Mouse (Mus musculus) brain, embryonic 18.5 days (tissue): ENCODE measurements around the gene Olfr221.

Experiments
- DNase-seq: peaks from one replicate; pipeline ENCODE4 v3.0.0-alpha.2; 2012; ENCODE audit warnings: low read depth, low spot score

The Olfr221 gene

DNA sequence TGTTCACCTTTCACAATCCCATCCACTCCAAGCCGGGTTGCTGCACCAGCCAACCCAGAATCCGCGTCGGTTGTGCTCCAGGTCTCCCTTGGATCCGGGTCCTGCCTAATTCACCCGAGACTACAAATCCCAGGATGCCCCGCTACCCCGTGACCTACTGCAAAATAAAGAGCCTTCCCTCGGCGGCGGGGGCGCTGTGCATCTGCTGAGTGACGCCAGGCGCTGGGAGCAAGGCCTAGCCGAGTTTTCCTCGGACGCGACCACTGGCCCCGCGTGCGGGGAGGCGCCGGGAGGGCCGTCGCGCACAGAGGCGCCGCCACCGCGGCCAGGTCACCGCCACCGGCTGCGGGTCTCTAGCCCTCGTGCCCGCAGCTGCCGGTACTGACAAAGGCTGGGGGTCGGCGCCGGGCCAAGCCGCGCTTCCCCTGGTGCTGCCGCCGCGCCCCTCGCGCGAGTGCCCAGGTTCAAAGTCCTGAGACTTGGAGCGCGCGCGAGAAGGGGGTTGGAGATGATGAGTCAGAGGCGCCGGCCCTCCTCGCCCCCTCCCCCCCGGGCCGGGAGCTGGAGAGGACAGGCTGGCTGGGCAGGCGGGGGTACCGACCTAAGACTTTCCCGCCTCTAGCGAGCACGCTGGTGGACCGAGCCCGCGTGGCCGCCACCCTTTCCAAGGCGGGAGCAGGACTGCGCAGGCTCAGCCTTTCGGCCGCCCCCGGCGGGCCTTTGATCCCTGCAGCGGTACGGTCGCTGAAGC, 22.5 kb downstream of the Olfr221 start:
- peak; percentile 95 for DNase-seq

GRCm38 (mm10) chr14:52019051-52019589, 23.1 kb downstream of the Olfr221 start:
- no peak for DNase-seq

- no peak for DNase-seq
These were observed 23.8 kb downstream of the Olfr221 start for GRCm38 (mm10) chr14:52018248-52019050.

- no peak for DNase-seq
These were observed 24.6 kb downstream of the Olfr221 start for GRCm38 (mm10) chr14:52017662-52018061.

- no peak for DNase-seq
These were observed 25.4 kb downstream of the Olfr221 start for GRCm38 (mm10) chr14:52016625-52017405.

DNA sequence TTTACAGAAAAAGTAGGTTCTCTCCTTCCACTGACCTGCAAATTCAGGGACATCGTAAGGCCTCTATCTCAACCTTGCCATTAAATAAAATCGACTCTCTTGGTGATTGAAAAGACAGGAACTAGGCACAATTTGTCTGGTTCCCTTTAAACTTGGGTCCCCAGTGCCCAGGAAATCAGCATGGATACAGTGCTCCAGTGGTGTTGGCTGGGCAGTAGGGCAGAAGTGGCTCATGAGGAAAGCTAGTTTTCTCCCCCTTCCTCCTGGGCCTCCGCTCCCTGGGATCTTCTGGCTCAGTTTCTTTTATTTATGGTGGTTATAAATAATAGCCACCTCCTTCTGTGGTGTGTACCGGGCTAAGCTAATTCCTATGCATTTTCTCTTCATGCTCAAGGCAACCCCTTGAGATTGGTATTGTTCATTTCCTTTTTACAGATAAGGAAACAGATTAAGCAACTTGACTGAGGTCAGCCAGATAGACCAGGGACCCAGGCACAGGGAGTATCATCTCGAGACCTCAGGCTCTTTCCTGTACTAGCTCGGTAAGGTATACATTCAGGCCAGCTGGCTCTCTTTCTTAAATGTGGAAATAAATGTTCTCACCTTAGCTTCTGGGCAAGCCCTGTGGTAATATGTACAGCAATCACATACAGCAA, 26.7 kb downstream of the Olfr221 start, which contains the start of gene Tmem253:
TSS of gene Tmem253 (plus strand) at position 214 of the 656 bp plus-strand sequence.
- DNase-seq = no peak

DNA sequence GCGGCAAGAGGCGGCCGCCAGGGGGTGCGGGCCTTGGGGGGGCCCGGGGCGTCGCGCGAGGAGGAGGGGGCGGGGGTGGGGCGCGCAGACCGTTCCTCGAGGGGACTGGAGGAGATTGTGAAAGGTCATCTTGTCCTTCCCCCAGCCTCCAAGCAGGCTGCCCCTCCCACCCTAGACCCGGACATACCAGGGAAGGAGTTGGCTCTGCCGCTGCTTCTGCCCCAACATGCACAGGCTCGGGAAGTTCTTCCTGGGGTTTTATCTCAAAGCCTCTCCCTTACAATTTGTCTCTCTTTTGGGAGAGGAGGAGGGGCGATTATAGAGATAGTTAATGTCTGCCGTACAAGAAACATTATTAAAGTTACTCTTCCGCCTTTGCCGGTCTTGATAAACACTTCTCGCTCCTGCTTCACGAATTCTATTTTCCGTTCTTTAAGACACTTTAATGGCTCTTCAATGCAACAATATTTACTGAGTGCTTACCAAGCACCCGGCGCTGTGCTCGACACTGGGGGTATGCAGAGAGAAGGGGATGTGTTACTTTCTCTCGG, 27.4 kb downstream of the Olfr221 start:
- no peak for DNase-seq

- no peak for DNase-seq
These were observed 27.9 kb downstream of the Olfr221 start for GRCm38 (mm10) chr14:52014271-52014760.

- DNase-seq = no peak
These were observed 28.5 kb downstream of the Olfr221 start for GRCm38 (mm10) chr14:52013771-52014219.

DNA sequence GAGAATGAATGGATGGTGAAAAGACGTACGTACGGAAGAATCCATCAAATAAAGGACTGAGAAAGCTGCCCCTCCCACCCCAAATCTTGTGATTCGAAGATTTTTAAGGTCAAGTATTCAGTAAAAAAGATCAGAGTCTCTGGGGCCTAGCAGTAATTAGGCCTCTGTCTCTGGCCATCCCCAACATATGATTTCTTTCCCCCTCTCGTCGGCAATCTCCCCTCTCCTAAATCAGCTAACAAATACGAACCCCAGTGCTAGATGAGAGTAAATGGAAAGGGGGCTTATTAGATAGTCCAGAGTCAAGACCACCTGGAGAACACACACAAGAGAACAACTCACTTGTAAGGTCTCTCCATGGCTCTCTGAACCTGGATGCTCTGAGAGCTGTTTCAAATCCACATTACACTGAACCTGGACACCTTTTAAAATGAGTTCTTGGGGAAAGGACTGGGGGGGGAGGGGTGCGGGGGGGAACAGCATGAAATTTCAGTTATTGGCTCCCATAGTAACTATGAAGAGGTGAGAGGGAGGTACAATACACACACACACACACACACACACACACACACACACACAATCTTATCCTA, 29.1 kb downstream of the Olfr221 start:
- DNase-seq = no peak

DNA sequence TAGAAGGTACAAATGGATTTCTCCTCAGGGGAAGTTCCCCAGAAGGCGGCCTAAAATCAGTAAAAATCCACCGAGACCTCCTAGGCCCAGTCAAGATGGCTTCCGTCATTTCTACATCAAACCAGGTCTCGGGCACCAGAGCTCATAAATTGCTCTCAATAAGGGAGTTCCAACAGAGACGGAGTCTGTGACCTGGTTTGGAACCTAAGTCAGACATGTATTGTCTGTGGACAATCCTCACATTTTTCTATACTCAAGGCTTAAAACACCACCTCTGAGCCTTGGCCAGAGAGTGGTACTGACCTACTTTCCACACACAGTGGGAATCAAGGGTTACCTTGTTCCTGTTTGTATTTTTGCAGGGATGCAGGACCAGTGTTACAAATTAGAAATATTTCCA, 29.7 kb downstream of the Olfr221 start:
- DNase-seq = no peak

DNA sequence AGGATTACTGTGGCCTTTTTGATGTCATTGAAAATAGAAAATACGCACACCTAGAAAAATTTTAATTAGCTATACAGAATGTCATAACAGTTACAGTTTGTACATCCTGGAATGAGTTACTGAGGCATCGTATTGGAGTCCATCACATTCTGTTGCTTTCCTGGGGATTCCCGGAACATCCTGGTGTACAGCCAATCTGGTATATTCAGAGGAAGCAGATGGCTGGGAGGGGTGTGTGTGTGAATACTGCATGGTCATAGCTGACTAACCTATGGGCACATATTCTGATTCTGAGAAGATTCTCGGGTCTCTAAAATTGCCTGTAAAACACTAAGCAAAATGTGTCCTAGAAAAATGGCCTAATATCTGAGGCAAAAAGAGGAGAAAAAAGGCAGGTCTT, 30.2 kb downstream of the Olfr221 start:
- DNase-seq = no peak

- no peak for DNase-seq
These were observed 30.6 kb downstream of the Olfr221 start for GRCm38 (mm10) chr14:52011683-52012082.

- DNase-seq = no peak
These were observed 31.7 kb downstream of the Olfr221 start for GRCm38 (mm10) chr14:52010446-52011111.

- no peak for DNase-seq
These were observed 32.4 kb downstream of the Olfr221 start for GRCm38 (mm10) chr14:52009841-52010240.

DNA sequence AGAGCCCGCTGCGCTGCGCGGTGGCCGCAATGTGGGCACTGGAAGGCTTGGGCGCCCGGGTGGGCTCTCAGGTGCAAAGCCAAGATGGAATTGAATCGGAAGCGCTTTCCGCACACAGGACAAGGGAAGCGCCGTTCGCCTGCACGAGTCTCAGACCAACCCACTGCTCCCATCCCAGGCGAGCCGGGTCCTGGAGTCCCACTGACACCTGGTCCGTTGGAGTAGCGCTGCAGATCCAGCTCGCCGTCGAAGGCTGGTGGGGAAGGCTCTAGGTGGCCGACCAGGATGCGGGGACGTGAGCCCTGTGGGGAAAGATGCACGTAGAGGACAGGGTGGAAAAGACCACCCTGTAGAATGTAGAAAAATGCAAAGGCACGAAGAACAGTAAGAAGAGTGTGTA, 32.9 kb downstream of the Olfr221 start:
- no peak for DNase-seq

GRCm38 (mm10) chr14:52008321-52009203, 33.7 kb downstream of the Olfr221 start:
- no peak for DNase-seq

GRCm38 (mm10) chr14:52006771-52007170, 35.5 kb downstream of the Olfr221 start:
- no peak for DNase-seq

DNA sequence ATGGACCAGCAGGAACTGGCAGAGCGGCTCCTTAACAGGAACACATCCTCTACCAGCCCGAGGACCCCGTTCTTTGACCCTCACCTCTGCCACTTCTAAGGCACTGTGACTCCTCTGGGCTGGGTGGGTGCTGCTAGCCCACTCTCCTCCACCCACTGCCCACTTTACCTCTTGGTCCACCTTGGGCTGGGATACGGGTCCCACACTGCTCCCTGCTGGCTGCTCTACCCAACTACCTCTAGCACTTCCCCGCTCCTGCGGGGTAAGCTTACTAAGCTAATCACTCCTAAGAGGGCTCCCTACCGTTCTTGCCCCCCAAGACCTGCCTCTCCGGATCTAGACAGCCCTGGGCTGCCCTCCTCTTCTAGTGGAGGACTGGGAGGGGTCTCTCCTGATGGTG, 36.0 kb downstream of the Olfr221 start:
- DNase-seq = no peak
